Mouse (Mus musculus) liver, postnatal 0 days (tissue): ENCODE results near the gene Ubap2. TPM values are rescaled to one million over a fixed set of nuclear protein-coding genes. Genes with fewer than 3 reads are reported as not detected.

Experiments used
- ATAC-seq: fragments of 200-750 bp; cut with Nextera tagmentation; 2 replicates; pipeline ENCODE4 v1.8.0; 2017; ENCODE audit warnings: mild to moderate bottlenecking, moderate library complexity
- DNase-seq: peaks from one replicate; pipeline ENCODE4 v3.0.0-alpha.2; 2016
- H3K27ac ChIP-seq: fragments of 300-500 bp; sonication (generic); 2 replicates; pipeline ENCODE4 v1.5.1; 2014; ENCODE audit warnings: antibody characterized with exemption, moderate library complexity, mild to moderate bottlenecking, low read depth
- H3K27me3 ChIP-seq: fragments of 300-500 bp; sonication (generic); 2 replicates; pipeline ENCODE4 v1.6.1; 2014; ENCODE audit warnings: low read length, control low read depth, mixed read lengths; ENCODE audit not compliant: insufficient read depth
- H3K36me3 ChIP-seq: fragments of 300-500 bp; sonication (generic); replicated peaks from 2 replicates; pipeline ENCODE4 v1.6.1; 2014; ENCODE audit warnings: mild to moderate bottlenecking, control low read depth, low read length, moderate library complexity, mixed read lengths; ENCODE audit not compliant: insufficient read depth
- H3K4me1 ChIP-seq: fragments of 300-500 bp; sonication (generic); 2 replicates; pipeline ENCODE4 v1.6.1; 2014; ENCODE audit warnings: antibody characterized with exemption, mild to moderate bottlenecking, control low read depth; ENCODE audit not compliant: insufficient read depth
- H3K4me2 ChIP-seq: fragments of 300-500 bp; sonication (generic); 2 replicates; pipeline ENCODE4 v1.6.1; 2014; ENCODE audit warnings: low read depth, mild to moderate bottlenecking, low read length, moderate library complexity, mixed read lengths
- H3K4me3 ChIP-seq: fragments of 300-500 bp; sonication (generic); 2 replicates; pipeline ENCODE4 v1.5.1; 2014; ENCODE audit warnings: low read depth, low read length
- H3K9ac ChIP-seq: fragments of 300-500 bp; sonication (generic); replicated peaks from 2 replicates; pipeline ENCODE4 v1.6.1; 2014; ENCODE audit warnings: mild to moderate bottlenecking, moderate library complexity
- H3K9me3 ChIP-seq: fragments of 300-500 bp; sonication (generic); 2 replicates; pipeline ENCODE4 v1.6.1; 2016; ENCODE audit warnings: mild to moderate bottlenecking, control low read depth, low read length, mixed read lengths
- CTCF ChIP-seq: sonication (generic); IDR thresholded peaks from 2 replicates; pipeline ENCODE4 v1.5.1; 2016; ENCODE audit warnings: antibody characterized with exemption, low read depth
- EP300 ChIP-seq: IDR thresholded peaks from 2 replicates; pipeline ENCODE4 v1.6.1; 2016; ENCODE audit warnings: antibody characterized with exemption, low read depth, mild to moderate bottlenecking
- WGBS: fragments of 180-500 bp; shearing (Covaris S2); extraction: QIAGEN DNeasy Blood & Tissue Kit; methylation state at CpG from one replicate; pipeline ENCODE4 v1.1.7; 2014; ENCODE audit not compliant: insufficient replicate concordance; 5-methylcytosine and 5-hydroxymethylcytosine counted together
- polyA plus RNA-seq: library from polyadenylated mRNA; unstranded; fragments of >200 nt; fragmentation: Nextera tagmentation; extraction: Ambion mirVana; gene quantifications from 2 replicates; pipeline ENCODE4 v1.2.1, GENCODE M21; 2015

The Ubap2 gene
- polyA plus RNA-seq, 1 experiment from 2014 or later, result 10.8 TPM

DNA sequence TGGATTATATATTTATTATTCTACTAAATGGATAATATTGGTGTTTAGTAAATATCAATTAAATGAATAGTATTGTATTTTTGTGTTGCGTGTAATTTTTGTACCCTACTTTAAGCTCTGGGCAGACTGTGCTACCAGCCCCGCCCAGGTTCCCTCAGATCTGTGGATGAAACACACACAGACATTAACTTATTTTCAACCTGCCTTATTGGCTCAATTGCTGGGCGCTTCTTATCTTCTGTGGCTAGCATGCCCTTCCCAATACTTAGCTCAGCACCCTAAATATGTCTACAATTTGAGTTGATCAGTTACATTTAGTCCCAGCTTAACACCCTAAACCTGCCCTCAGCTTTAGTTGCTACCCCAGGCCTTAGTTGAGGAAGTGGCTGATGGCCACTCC, 113.7 kb downstream of the Ubap2 start:
- no peaks in the 10 kb centered on the region for H3K27me3 ChIP-seq
- no peak for TF ChIP-seq EP300
- H3K27ac ChIP-seq, result no peak overlapping the region
- DNase-seq (no peak), ATAC-seq (0 out of 2 replicates have a peak, but pooled peaks have one; percentile 23)
- H3K4me2 ChIP-seq, result no peak overlapping the region
- H3K4me3 ChIP-seq, result no peak overlapping the region
- H3K36me3 ChIP-seq, result no peaks in the 10 kb centered on the region; the same call in 1 of the 2 replicates
- WGBS, result 67% methylated on average over 3 of the region's 3 CpGs
- H3K9ac ChIP-seq, result no peak overlapping the region
- H3K9me3 ChIP-seq, result no peaks in the 10 kb centered on the region
- peaks cover 15% of the 10 kb centered on the region for H3K4me1 ChIP-seq

DNA sequence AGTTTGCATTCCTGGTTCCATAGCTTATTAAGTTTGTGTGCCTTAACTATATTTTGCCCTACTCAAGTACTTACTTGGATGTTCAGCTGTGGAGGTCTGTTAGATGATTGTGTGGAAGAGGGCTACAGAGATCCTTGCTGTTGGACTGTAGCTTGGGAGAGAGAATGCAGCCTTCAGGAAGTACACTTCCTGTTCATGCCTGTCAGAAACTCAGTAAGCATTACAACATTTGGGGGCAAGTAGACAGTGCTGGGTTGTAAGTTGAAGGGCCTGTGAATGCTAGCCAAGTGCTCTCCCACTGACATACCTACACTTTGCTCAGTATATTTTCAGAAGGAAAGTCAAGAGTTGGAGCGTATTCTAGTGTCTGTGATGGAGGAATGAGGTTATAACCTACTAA, 116.7 kb downstream of the Ubap2 start:
- Histone ChIP-seq H3K36me3 (no peaks in the 10 kb centered on the region; the same call in 1 of the 2 replicates), H3K4me3 (no peak overlapping the region), H3K27me3 (no peaks in the 10 kb centered on the region), H3K9me3 (no peaks in the 10 kb centered on the region), H3K4me2 (no peak overlapping the region), H3K4me1 (peaks cover 14% of the 10 kb centered on the region), H3K9ac (no peak overlapping the region), H3K27ac (no peak overlapping the region)
- WGBS, result 94% methylated on average over 1 of the region's 1 CpGs
- no peak for DNase-seq
- TF ChIP-seq EP300 (no peak), CTCF (no peak)
- no peak for ATAC-seq

DNA sequence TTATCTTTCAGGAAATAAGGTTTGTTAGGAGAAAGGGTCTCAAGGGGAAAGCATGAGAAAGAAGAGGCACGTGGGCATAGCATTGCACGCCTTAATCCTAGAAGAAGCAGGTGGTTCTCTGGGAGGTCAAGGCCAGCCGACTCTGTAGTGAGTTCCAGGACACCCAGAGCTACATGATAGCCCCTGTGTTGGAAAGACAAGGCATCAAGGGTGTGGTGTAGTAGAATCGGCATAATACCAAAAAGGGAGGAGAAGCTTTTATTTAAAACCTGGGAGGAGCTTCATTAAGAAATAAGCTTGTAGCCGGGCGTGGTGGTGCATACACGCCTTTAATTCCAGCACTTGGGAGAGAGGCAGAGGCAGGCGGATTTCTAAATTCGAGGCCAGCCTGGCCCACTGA, 118.0 kb downstream of the Ubap2 start:
- Histone ChIP-seq H3K4me2 (no peak overlapping the region), H3K36me3 (peaks cover 4% of the 10 kb centered on the region), H3K27me3 (no peaks in the 10 kb centered on the region), H3K4me3 (no peak overlapping the region), H3K27ac (no peak overlapping the region), H3K9me3 (no peaks in the 10 kb centered on the region), H3K4me1 (peaks cover 14% of the 10 kb centered on the region), H3K9ac (no peak overlapping the region)
- no peak for TF ChIP-seq CTCF
- no peak for TF ChIP-seq EP300
- 69% methylated on average over 9 of the region's 9 CpGs for WGBS
- DNase-seq (no peak), ATAC-seq (no peak)

DNA sequence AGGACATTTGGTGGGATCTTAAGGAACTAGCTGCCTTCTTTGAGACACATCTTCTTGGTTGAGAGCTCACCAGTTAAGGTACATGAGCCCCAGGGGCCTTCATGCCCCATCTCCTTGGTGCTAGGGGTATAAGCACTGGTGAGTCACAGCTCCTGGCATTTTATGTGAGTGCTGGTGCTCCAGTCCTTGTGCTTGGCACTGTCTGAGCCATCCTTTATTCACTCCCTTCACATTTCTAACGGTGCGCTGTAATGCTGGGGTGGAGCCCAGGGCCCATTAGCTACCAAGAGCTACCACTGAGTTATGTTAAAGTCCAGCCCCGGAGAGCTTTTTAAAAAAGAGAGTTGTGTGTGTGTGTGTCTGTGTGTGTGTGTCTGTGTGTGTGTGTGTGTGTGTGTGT, 121.8 kb downstream of the Ubap2 start:
- Histone ChIP-seq H3K9me3 (no peaks in the 10 kb centered on the region), H3K27ac (0 out of 2 replicates have a peak overlapping the region, but pooled peaks have one; percentile 16), H3K4me3 (no peak overlapping the region), H3K36me3 (peaks cover 7% of the 10 kb centered on the region), H3K4me1 (peaks cover 9% of the 10 kb centered on the region), H3K9ac (no peak overlapping the region), H3K4me2 (no peak overlapping the region), H3K27me3 (no peaks in the 10 kb centered on the region)
- DNase-seq, result no peak
- ATAC-seq, result no peak
- TF ChIP-seq CTCF, result no peak
- no peak for TF ChIP-seq EP300
- WGBS, result 86% methylated on average over 3 of the region's 3 CpGs

DNA sequence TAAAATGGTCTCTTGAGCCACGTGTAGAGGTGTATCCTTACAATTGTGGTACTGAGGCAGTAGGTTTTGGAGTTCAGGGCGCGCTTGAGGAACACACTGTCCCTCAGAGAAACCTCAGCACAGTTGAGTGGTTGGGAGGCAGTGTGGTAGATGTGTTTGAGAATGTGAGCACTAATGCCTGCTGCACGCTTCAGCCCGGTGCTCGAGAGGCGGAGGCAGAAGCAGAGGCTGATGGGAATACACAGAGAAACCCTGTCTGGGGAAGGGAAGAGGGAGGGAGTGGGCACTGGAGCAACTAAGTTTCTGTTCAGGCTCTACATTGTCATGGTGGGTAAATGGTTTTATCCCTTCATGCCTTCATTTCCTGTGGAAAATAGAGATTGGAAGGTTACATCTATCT, 123.8 kb downstream of the Ubap2 start:
- ATAC-seq (no peak), DNase-seq (no peak)
- peaks cover 7% of the 10 kb centered on the region for H3K36me3 ChIP-seq
- no peaks in the 10 kb centered on the region for H3K27me3 ChIP-seq
- H3K4me1 ChIP-seq, result peaks cover 3% of the 10 kb centered on the region
- no peaks in the 10 kb centered on the region for H3K9me3 ChIP-seq
- 89% methylated on average over 7 of the region's 7 CpGs for WGBS
- TF ChIP-seq CTCF, result no peak
- H3K4me3 ChIP-seq, result no peak overlapping the region
- no peak overlapping the region for H3K4me2 ChIP-seq
- no peak overlapping the region for H3K9ac ChIP-seq
- H3K27ac ChIP-seq, result no peak overlapping the region

DNA sequence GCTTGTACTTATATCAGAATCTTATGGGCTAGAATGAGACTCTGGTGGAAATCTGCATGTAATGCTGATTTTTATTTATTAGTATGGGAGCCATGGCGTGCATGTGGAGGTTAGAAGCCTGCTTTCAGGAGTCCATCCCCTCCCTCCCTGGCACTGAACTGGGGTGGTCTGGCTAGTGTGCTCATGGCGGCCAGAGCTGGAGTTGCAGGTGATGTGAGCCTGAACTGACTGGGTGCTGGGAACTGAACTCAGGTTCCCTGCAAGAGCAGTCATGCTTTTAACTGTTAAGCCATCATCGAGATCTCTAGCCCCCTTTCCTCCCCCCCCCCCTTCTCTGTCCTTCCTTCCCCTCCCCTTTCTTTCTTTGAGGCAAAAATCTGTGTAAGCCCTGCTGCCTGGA, 125.1 kb downstream of the Ubap2 start:
- ATAC-seq, result no peak
- no peak for TF ChIP-seq EP300
- no peak for TF ChIP-seq CTCF
- 68% methylated on average over 3 of the region's 3 CpGs for whole genome bisulfite sequencing

More for the DNA sequence above, 125.1 kb downstream of the Ubap2 start:
- no peak overlapping the region for H3K4me2 ChIP-seq
- H3K36me3 ChIP-seq, result peaks cover 11% of the 10 kb centered on the region
- no peak overlapping the region for H3K4me3 ChIP-seq
- no peak for DNase-seq
- H3K4me1 ChIP-seq, result peaks cover 3% of the 10 kb centered on the region
- H3K27ac ChIP-seq, result no peak overlapping the region
- H3K27me3 ChIP-seq, result no peaks in the 10 kb centered on the region
- no peak overlapping the region for H3K9ac ChIP-seq
- no peaks in the 10 kb centered on the region for H3K9me3 ChIP-seq

Other genes starting within 250 kb of the Ubap2 start
- 2.1 and 2.3 TPM in 2 replicates for gene Aqp7, start 227.0 kb downstream of the Ubap2 start, polyA plus RNA-seq
- 7.3 and 10.7 TPM in 2 replicates for gene Aqp3, start 177.0 kb downstream of the Ubap2 start, polyA plus RNA-seq
- gene Nol6, start 150.7 kb downstream of the Ubap2 start, polyA plus RNA-seq, result 4.3 and 4.7 TPM in 2 replicates
- 39.4 and 43.9 TPM in 2 replicates for gene Ube2r2, start 139.4 kb downstream of the Ubap2 start, polyA plus RNA-seq
- gene Dcaf12, start 39.7 kb upstream of the Ubap2 start, polyA plus RNA-seq, result 35.8 and 39.6 TPM in 2 replicates
- 25.6 and 28.6 TPM in 2 replicates for gene Ubap1, start 73.9 kb upstream of the Ubap2 start, polyA plus RNA-seq
- gene Kif24, start 189.7 kb upstream of the Ubap2 start, polyA plus RNA-seq, result 2.4 and 2.5 TPM in 2 replicates
- gene Nudt2, start 190.0 kb upstream of the Ubap2 start, polyA plus RNA-seq, result 13.6 and 14.4 TPM in 2 replicates
- gene AI464131, start 227.9 kb upstream of the Ubap2 start, polyA plus RNA-seq, result 1.8 and 2.0 TPM in 2 replicates
- not detected in 2 replicates for gene 1110017D15Rik, start 242.2 kb upstream of the Ubap2 start, polyA plus RNA-seq